Mouse (Mus musculus) testis, adult 2 months (tissue): Measurements from ENCODE around the gene Maml3.

Source experiments
- CTCF ChIP-seq: fragments of 200-500 bp; IDR thresholded peaks from 2 replicates; pipeline ENCODE4 v1.5.1; 2012; ENCODE audit warnings: low read depth, mild to moderate bottlenecking, inconsistent platforms, low read length, moderate library complexity; ENCODE audit not compliant: control insufficient read depth, insufficient read depth, insufficient replicate concordance
- POLR2A ChIP-seq: fragments of 200-500 bp; IDR thresholded peaks from 2 replicates; pipeline ENCODE4 v1.6.1; 2012; ENCODE audit warnings: low read depth, mild to moderate bottlenecking, inconsistent platforms, low read length, moderate library complexity; ENCODE audit not compliant: control insufficient read depth

GRCm38 (mm10) chr3:52078763-52079162 lies 26.1 kb downstream of the Maml3 start:
- TF ChIP-seq CTCF (no peak), POLR2A (no peak)
